Mouse (Mus musculus) MEL (cell line): Measurements from ENCODE around the gene Prm2. TPM values are rescaled to one million over a fixed set of nuclear protein-coding genes. Genes with fewer than 3 reads are reported as not detected.

ENCODE experiments used
- DNase-seq: peaks from one replicate; pipeline ENCODE4 v3.0.0; 2011; ENCODE audit warnings: low read depth, low spot score
- H3K27ac ChIP-seq: 2 replicates; pipeline ENCODE4 v1.5.1; 2012; ENCODE audit warnings: low read depth, mild to moderate bottlenecking, control low read depth, low read length, moderate library complexity; ENCODE audit not compliant: control insufficient read depth
- H3K27me3 ChIP-seq, 2 experiments: fragments of 150-350 bp in 1 of 2; sonication (generic) in 1 of 2; 2 replicates each; pipeline ENCODE4 v1.6.1; 2012; ENCODE audit warnings: low read length in 2 of 2, mild to moderate bottlenecking in 2 of 2, improper control_type of control experiment in 1 of 2, moderate library complexity in 1 of 2; ENCODE audit not compliant: insufficient read depth in 2 of 2, control insufficient read depth in 1 of 2
- H3K36me3 ChIP-seq, 2 experiments: 2 replicates each; pipeline ENCODE4 v1.6.1; 2012 to 2014; ENCODE audit warnings: low read length in 2 of 2, improper control_type of control experiment in 1 of 2, inconsistent platforms in 1 of 2, mild to moderate bottlenecking in 1 of 2; ENCODE audit not compliant: insufficient read depth in 2 of 2, control insufficient read depth in 1 of 2
- H3K4me1 ChIP-seq, 2 experiments: fragments of 150-350 bp in 1 of 2; sonication (generic) in 1 of 2; 2 replicates each; pipeline ENCODE4 v1.6.1; 2012; ENCODE audit warnings: low read length in 2 of 2, improper control_type of control experiment in 1 of 2, mild to moderate bottlenecking in 1 of 2; ENCODE audit not compliant: insufficient read depth in 2 of 2, control insufficient read depth in 1 of 2
- H3K4me3 ChIP-seq, 2 experiments: fragments of 150-350 bp in 1 of 2; sonication (generic) in 1 of 2; 2 replicates each; pipeline ENCODE4 v1.5.1; 2012; ENCODE audit warnings: low read depth in 2 of 2, low read length in 2 of 2, mild to moderate bottlenecking in 2 of 2, moderate library complexity in 2 of 2, control low read depth in 1 of 2, improper control_type of control experiment in 1 of 2; ENCODE audit not compliant: control insufficient read depth in 1 of 2, insufficient read depth in 1 of 2
- H3K79me2 ChIP-seq: 2 replicates; pipeline ENCODE4 v1.6.1; 2012; ENCODE audit warnings: mild to moderate bottlenecking, low read length, moderate library complexity; ENCODE audit not compliant: control insufficient read depth, poor library complexity, insufficient read depth
- H3K9ac ChIP-seq: 2 replicates; pipeline ENCODE4 v1.6.1; 2012; ENCODE audit warnings: low read depth, mild to moderate bottlenecking, control low read depth, low read length, moderate library complexity; ENCODE audit not compliant: control insufficient read depth, poor library complexity, severe bottlenecking
- H3K9me3 ChIP-seq: fragments of 150-350 bp; sonication (generic); replicated peaks from 2 replicates; pipeline ENCODE4 v1.6.1; 2012; ENCODE audit warnings: mild to moderate bottlenecking, low read length, improper control_type of control experiment, moderate library complexity; ENCODE audit not compliant: insufficient read depth
- BHLHE40 ChIP-seq: IDR thresholded peaks from 2 replicates; pipeline ENCODE4 v1.6.1; 2012; ENCODE audit warnings: low read depth, mild to moderate bottlenecking, inconsistent platforms, low read length, improper control_type of control experiment, borderline replicate concordance
- CTCF ChIP-seq, 3 experiments: IDR thresholded peaks in 2 of 3; conservative IDR thresholded peaks in 1 of 3; 2 replicates each; pipeline ENCODE4 v1.5.1; 2011 to 2012; ENCODE audit warnings: low read length in 3 of 3, low read depth in 2 of 3, mild to moderate bottlenecking in 2 of 3, improper control_type of control experiment in 1 of 3, inconsistent platforms in 1 of 3, mixed read lengths in 1 of 3, moderate library complexity in 1 of 3; ENCODE audit not compliant: control insufficient read depth in 1 of 3, insufficient read depth in 1 of 3, poor library complexity in 1 of 3, severe bottlenecking in 1 of 3
- E2F4 ChIP-seq: IDR thresholded peaks from 2 replicates; pipeline ENCODE4 v1.6.1; 2011; ENCODE audit warnings: low read depth, low read length, improper control_type of control experiment, borderline replicate concordance
- HCFC1 ChIP-seq: IDR thresholded peaks from 2 replicates; pipeline ENCODE4 v1.6.1; 2012; ENCODE audit warnings: low read depth, mild to moderate bottlenecking, inconsistent platforms, low read length, improper control_type of control experiment, moderate library complexity
- KAT2A ChIP-seq: conservative IDR thresholded peaks from 2 replicates; pipeline ENCODE4 v1.6.1; 2012; ENCODE audit warnings: low read depth, low read length, improper control_type of control experiment, inconsistent platforms
- MAX ChIP-seq: IDR thresholded peaks from 2 replicates; pipeline ENCODE4 v1.6.1; 2011; ENCODE audit warnings: low read length, improper control_type of control experiment
- MAZ ChIP-seq: IDR thresholded peaks from 2 replicates; pipeline ENCODE4 v1.6.1; 2012; ENCODE audit warnings: low read depth, mild to moderate bottlenecking, inconsistent platforms, low read length, improper control_type of control experiment
- MEF2A ChIP-seq: IDR thresholded peaks from 2 replicates; pipeline ENCODE4 v1.6.1; 2014; ENCODE audit warnings: low read depth, mild to moderate bottlenecking, inconsistent platforms, low read length, improper control_type of control experiment; ENCODE audit not compliant: poor library complexity, insufficient replicate concordance, severe bottlenecking; ENCODE audit errors: extremely low read depth
- MYC ChIP-seq: IDR thresholded peaks from 2 replicates; pipeline ENCODE4 v1.6.1; 2011; ENCODE audit warnings: low read depth, mild to moderate bottlenecking, low read length, improper control_type of control experiment, moderate library complexity
- NRF1 ChIP-seq: IDR thresholded peaks from 2 replicates; pipeline ENCODE4 v1.6.1; 2014; ENCODE audit warnings: low read depth, mild to moderate bottlenecking, inconsistent platforms, low read length, improper control_type of control experiment, moderate library complexity; ENCODE audit not compliant: poor library complexity, insufficient read depth, severe bottlenecking
- POLR2A ChIP-seq, 2 experiments: IDR thresholded peaks; 2 replicates each; pipeline ENCODE4 v1.6.1; 2011 to 2012; ENCODE audit warnings: low read length in 2 of 2, mild to moderate bottlenecking in 2 of 2, control low read depth in 1 of 2, improper control_type of control experiment in 1 of 2, low read depth in 1 of 2, moderate library complexity in 1 of 2; ENCODE audit not compliant: control insufficient read depth in 1 of 2, insufficient read depth in 1 of 2, poor library complexity in 1 of 2
- POLR2AphosphoS2 ChIP-seq: IDR thresholded peaks from 2 replicates; pipeline ENCODE4 v1.6.1; 2011; ENCODE audit warnings: low read length, improper control_type of control experiment
- POLR2AphosphoS5 ChIP-seq: IDR thresholded peaks from 2 replicates; pipeline ENCODE4 v1.6.1; 2012; ENCODE audit warnings: low read depth, borderline replicate concordance, mild to moderate bottlenecking, inconsistent platforms, low read length, moderate library complexity, mixed read lengths
- RCOR1 ChIP-seq: IDR thresholded peaks from 2 replicates; pipeline ENCODE4 v1.6.1; 2012; ENCODE audit warnings: low read depth, mild to moderate bottlenecking, inconsistent platforms, low read length, improper control_type of control experiment
- SIN3A ChIP-seq: IDR thresholded peaks from 2 replicates; pipeline ENCODE4 v1.6.1; 2012; ENCODE audit warnings: low read length, improper control_type of control experiment, inconsistent platforms
- TAL1 ChIP-seq: IDR thresholded peaks from 2 replicates; pipeline ENCODE4 v1.6.1; 2012; ENCODE audit warnings: mild to moderate bottlenecking, inconsistent platforms, low read length, moderate library complexity, mixed read lengths
- TBP ChIP-seq: IDR thresholded peaks from 2 replicates; pipeline ENCODE4 v1.8.0; 2011; ENCODE audit warnings: low read depth, low read length, improper control_type of control experiment
- TCF12 ChIP-seq: IDR thresholded peaks from 2 replicates; pipeline ENCODE4 v1.6.1; 2014; ENCODE audit warnings: low read depth, mild to moderate bottlenecking, inconsistent platforms, low read length, improper control_type of control experiment, moderate library complexity
- USF1 ChIP-seq: IDR thresholded peaks from 2 replicates; pipeline ENCODE4 v1.6.1; 2014; ENCODE audit warnings: low read depth, mild to moderate bottlenecking, inconsistent platforms, low read length, improper control_type of control experiment, moderate library complexity
- ZMIZ1 ChIP-seq: IDR thresholded peaks from 2 replicates; pipeline ENCODE4 v1.6.1; 2012; ENCODE audit warnings: low read depth, mild to moderate bottlenecking, inconsistent platforms, low read length, improper control_type of control experiment, moderate library complexity
- ZNF384 ChIP-seq: IDR thresholded peaks from 2 replicates; pipeline ENCODE4 v1.6.1; 2012; ENCODE audit warnings: low read depth, mild to moderate bottlenecking, inconsistent platforms, low read length, improper control_type of control experiment
- polyA plus RNA-seq, 2 experiments: library from polyadenylated mRNA; stranded (reverse) in 1 of 2; unstranded in 1 of 2; fragments of >175 nt in 1 of 2; fragments of >200 nt in 1 of 2; gene quantifications; 2 replicates each; pipeline versions ENCODE4 v1.2.1 to v1.2.4; 2012; ENCODE audit warnings: low replicate concordance in 2 of 2, low read depth in 1 of 2; ENCODE audit not compliant: insufficient read length in 2 of 2, insufficient read depth in 1 of 2, missing spikeins in 1 of 2
- total RNA-seq: library from RNA; depleted of rRNA; stranded (reverse); fragments of 300-350 nt; gene quantifications from 2 replicates; pipeline ENCODE4 v1.2.3, GENCODE M21; 2012

The Prm2 gene
- total and polyA plus RNA-seq, 3 experiments = not detected

DNA sequence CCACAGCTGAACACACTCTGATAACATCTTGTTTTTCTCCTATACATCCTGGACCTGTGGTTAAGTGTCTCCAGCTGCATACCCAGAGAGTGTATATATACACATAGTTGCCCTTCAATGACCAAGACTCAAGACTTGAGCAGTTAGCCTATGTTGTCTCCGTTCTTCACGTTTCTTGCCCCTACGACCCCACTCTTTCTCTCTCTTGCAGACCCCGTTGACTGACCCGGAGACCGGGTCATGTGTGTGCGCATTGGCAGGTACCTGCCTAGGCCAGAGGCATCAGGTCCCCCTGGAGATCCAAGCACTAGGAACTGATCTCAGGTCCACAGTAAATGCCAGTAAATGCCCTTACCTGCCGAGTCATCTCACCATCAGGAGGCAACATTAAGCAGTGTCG is 31.3 kb upstream of the Prm2 start:
- Histone ChIP-seq H3K9ac (no peak overlapping the region), H3K4me3 (no peak overlapping the region), H3K27me3 (no peaks in the 10 kb centered on the region), H3K27ac (no peak overlapping the region), H3K36me3 (no peaks in the 10 kb centered on the region)
- DNase-seq = no peak
- TF ChIP-seq POLR2A (IDR thresholded peaks at IDR 0.05; ENCODE audit: control insufficient read depth in 1 of 2, insufficient read depth in 1 of 2, low read depth in 1 of 2, low read length in 2 of 2, poor library complexity in 1 of 2) (no peak), MEF2A (no peak)
- TF ChIP-seq, all 39 proteins: peak for 0
- Histone ChIP-seq H3K9me3 (no peaks in the 10 kb centered on the region), H3K79me2 (no peaks in the 10 kb centered on the region), H3K4me1 (no peaks in the 10 kb centered on the region)

DNA sequence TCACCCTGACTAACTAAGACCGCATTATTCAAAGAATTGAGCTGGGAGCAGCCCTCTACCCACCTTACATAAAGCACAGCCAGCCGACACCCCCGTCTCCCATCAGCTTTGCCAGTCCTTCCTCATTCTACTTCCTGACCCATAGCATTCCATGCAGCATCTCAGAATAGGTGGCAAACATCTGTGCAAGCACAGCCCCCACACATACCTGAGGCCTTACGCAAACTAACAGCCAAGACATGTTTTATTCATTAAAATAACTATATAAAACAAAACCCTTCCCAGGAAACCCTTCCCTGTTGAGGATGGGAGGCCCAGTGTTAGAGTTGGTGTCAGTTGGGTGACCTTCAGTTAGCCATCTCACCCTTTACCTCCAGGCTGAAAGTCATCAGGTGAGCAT is 29.9 kb upstream of the Prm2 start:
- Histone ChIP-seq H3K9me3 (no peaks in the 10 kb centered on the region), H3K4me1 (no peaks in the 10 kb centered on the region), H3K4me3 (no peak overlapping the region), H3K36me3 (no peaks in the 10 kb centered on the region), H3K27me3 (peaks cover 2% of the 10 kb centered on the region in 2 experiments; a peak in 3 of 4 replicates), H3K79me2 (no peaks in the 10 kb centered on the region), H3K9ac (no peak overlapping the region), H3K27ac (no peak overlapping the region)
- no peak for TF ChIP-seq SIN3A
- TF ChIP-seq TCF12 = no peak
- TF ChIP-seq RCOR1 = no peak
- no peak for TF ChIP-seq USF1
- TF ChIP-seq BHLHE40 = no peak
- TF ChIP-seq MEF2A = no peak
- TF ChIP-seq MAX = no peak
- no peak for TF ChIP-seq HCFC1
- no peak for TF ChIP-seq E2F4
- TF ChIP-seq CTCF (IDR thresholded peaks at IDR 0.05 in 2 of 3, conservative IDR thresholded peaks at IDR 0.05 in 1 of 3; ENCODE audit: control insufficient read depth in 1 of 3, insufficient read depth in 1 of 3, low read depth in 2 of 3, low read length in 3 of 3, poor library complexity in 1 of 3, severe bottlenecking in 1 of 3) = no peak
- no peak for TF ChIP-seq POLR2AphosphoS5
- TF ChIP-seq KAT2A = no peak
- TF ChIP-seq POLR2AphosphoS2 = no peak
- TF ChIP-seq ZNF384 = no peak
- TF ChIP-seq MAZ = no peak
- TF ChIP-seq TBP = no peak
- no peak for TF ChIP-seq NRF1
- TF ChIP-seq TAL1 = no peak
- TF ChIP-seq MYC = no peak
- TF ChIP-seq ZMIZ1 = no peak
- DNase-seq = no peak
